Mouse (Mus musculus) erythroblast, embryonic 14.5 days (primary cell): ENCODE data around the gene Fer1l5.

ENCODE experiments used
- GATA1 ChIP-seq: IDR thresholded peaks from 2 replicates; pipeline ENCODE4 v1.6.1; 2012; ENCODE audit warnings: low read length, inconsistent platforms, mixed read lengths
- TAL1 ChIP-seq: IDR thresholded peaks from 3 replicates; pipeline ENCODE4 v1.6.1; 2012; ENCODE audit warnings: low read length, inconsistent platforms, mixed read lengths

- TF ChIP-seq GATA1 (no peak), TAL1 (no peak)
Measured at GRCm38 (mm10) chr1:36326815-36327214, 45.3 kb upstream of the Fer1l5 start.
